Mouse (Mus musculus) retina, postnatal 1 day (tissue): ENCODE results near the gene Raly.
A peak's percentile ranks its signal among the peaks of the same experiment; 100 is the strongest.
"Not testable (repeated sequence)": the region's sequence is repeated elsewhere in the genome, so short reads cannot be mapped to it uniquely, and the experiment has no call there.

Source experiments
- DNase-seq: peaks from one replicate; pipeline ENCODE4 v3.0.0-alpha.2; 2012

The Raly gene

DNA sequence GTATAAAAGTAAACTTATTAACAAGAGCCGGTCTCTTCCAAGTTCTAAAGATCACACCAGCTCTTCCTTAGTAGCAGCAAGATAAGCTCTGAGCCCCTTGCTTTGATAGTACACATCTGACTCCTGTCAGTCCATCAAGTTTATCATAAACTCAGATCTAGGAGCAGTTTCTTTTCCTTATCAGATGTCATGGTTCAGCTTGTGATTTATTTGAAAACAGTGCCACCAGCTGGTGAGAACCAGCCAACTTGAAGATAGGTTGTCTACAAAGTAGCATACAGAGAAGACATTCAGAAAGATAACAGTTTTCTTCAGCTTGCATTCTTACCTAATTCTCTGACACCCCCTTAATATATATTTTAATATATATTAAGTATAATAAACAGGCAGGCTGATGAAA is 64.5 kb downstream of the Raly start:
- DNase-seq, result peak; percentile 80

- DNase-seq, result no peak
Measured at GRCm38 (mm10) chr2:154863672-154864071, 72.8 kb downstream of the Raly start.

DNA sequence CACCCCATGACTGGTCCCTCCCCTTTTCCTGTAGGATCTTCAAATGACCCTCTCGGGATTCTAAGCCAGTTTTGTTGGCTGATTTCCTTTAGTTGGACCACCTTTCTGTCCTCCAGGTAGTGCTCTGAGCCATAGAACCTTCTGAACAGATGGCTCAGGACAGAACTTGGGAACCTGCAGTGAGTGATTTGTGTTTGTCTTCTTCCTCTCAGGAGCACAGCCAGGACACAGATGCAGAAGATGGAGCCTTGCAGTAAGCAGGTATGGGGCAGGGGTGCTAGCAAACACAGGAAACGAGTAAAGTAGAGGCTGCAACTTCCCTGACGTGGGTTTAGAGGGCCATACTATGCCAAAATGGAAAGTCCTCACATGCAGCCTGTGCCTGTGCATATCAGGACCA is 74.8 kb downstream of the Raly start:
- DNase-seq, result no peak

DNA sequence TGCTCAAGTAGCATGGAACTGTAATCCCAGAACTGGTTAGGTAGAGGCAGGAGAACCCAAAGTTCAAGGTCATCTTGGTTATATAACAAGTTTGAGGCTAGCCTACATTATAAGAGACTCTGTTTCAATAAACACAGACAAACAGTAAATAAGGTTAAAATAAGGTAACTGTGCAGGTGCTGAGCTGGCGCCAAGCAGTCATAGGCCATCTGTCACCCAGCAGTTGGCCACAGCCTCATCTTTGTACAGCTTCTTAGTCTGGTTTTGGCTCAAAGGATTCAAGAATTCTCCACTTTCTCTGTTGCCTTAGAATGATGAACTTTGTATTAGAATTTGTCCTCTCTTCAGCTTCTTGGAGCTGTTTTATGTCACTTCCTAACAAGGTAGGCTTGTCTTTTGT is 77.2 kb downstream of the Raly start:
- no peak for DNase-seq

DNA sequence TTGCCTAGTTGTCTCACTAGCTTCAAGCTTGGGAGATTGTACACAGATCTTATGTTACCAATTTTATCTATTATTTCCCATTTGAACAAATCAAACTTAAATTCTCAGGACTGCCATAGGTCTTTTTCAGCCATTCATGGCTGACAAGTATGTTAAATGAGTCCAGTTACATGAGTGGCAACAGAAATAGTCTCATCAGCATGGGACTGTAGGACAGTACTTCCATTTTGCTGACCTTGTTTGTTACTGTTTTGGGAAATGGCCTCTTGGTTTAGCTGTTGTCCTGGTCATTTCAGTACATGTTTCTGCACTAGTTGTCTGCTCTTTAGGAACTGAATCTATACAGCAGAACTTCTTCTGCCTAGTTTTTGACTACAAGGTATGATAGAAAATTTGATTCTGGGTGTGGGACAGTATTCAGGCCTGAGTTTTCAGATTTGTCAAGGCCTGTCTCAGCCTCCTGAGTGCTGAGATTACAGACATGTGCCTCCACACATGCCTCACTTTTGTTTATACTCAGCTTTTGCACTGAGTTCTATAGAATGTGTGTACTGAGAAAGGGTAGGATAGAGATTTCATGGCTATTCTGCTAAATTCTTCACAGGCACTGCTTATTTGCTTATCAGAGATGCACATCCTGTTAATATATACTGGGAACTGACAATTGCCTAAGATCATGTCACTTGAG is 79.2 kb downstream of the Raly start:
- DNase-seq, result no peak

GRCm38 (mm10) chr2:154876621-154877020 is 85.7 kb downstream of the Raly start:
- DNase-seq, result no peak

GRCm38 (mm10) chr2:154891585-154891984 is 100.7 kb downstream of the Raly start:
- no peak for DNase-seq

DNA sequence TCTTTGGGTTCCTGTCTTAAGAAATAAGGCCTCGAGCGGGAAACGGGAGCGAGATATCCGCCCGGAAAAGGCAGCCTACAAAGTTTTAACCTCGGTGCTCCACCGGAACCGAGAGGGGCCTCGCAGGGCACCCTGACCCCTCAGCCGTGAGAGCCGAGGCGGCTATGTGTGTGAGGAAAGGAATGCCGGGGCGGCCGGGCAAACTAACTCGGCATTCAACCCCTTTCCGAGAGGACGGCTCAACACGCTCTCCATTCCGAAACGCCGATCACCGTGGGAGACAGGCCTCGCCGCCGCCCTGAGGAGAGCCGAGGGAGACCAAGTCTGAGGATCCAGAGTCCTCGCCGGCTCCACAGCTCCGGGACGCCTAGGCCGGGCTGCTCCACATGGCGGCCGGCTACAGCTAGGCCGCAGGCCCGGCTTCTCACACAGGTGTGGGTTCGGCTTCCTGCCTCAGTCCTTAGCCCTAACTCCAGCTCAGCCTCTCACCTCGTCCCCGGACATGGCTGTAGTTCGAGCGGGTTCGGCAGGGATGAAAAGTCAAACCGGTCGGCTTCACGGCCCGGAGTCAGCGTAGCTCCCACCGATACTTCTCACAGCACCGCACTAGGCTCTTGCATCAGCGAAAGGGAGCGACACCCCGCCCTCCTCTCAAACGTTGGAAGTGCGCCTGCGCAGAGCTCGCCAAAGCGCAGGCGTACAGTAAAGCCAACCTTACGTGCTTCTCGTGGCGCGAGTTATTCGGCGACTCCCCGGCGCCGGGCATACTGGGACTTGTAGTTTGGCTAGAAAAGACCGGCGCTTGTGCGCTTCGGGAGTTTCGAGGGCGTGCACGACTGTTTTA is 101.5 kb downstream of the Raly start, which contains the start of gene Eif2s2:
Eif2s2 (minus strand) TSS at position 735 of the 844 bp plus-strand sequence.
- peak; percentile 98 for DNase-seq

DNA sequence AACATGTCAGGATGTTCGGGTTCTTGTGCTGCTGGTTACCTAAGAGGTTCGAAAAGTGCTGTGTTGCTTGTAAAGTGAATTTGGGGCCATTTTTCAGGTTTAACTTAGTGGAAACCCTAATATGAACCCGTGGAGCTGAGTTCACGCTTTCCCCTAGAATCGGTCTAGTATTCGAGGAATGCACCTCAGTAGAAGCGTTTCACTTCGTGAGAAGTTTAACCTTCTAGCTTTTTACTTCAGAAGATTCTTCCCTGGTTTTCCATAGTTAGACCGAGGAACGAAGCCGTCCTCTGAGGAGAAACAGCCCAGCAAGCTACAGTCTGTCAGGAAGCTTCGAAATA is 102.1 kb downstream of the Raly start:
- no peak for DNase-seq

GRCm38 (mm10) chr2:154893548-154893947 is 102.7 kb downstream of the Raly start:
- no peak for DNase-seq

GRCm38 (mm10) chr2:154899004-154899403 is 108.1 kb downstream of the Raly start:
- not testable (repeated sequence) for DNase-seq

DNA sequence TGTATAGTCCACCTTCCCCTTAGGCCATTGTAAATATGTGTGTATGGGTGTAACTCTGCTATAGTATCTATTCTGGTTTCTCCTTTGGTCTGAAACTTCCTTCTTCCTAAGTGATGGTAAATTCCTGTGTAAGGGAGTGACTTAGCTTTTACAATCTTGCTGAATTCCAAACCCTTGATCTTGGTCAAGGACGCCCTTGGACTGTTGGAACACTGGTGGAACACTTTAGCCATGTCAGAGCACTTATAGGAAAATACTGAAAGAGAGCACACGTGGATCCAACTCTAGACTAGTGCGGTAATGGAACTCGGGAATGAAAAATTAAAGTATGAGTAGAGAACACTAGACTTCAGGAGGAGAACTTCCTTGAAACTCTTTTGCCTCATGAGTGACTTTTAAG is 108.5 kb downstream of the Raly start:
- DNase-seq, result not testable (repeated sequence)

- no peak for DNase-seq
Measured at GRCm38 (mm10) chr2:154902111-154902510, 111.2 kb downstream of the Raly start.

DNA sequence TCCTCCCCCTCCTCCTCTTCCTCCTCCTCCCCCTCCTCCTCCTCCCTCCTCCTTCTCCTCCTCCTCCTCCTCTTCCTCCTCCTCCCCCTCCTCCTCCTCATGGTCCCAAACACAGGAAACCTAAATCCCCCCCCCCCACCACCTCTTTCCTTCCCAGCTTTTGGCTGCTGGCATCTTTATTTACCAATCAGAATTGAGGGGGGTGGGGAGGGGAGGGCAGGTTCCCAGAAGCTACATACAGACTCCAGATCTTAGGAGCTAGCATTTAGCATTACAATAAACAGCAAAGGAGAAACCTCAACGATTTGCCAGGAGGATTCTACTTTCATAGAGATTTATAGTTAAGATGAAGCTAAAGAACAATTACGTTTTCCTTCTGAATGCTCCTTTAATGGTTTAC is 114.9 kb downstream of the Raly start:
- no peak for DNase-seq

DNA sequence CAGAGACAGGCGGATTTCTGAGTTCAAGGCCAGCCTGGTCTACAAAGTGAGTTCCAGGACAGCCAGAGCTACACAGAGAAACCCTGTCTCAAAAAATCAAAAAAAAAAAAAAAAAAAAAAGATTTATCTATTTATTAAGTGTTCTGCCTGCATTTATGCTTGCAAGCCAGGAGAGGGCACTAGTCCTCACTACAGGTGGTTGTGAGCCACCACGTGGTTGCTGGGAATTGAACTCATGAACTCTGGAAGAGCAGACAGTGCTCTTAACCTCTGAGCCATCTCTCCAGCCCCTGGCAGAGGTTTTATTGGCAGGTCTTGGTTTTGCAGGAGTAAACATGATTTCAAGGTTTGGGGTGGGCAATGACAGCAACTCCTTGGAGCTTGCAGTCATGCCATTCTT is 117.3 kb downstream of the Raly start:
- DNase-seq, result not testable (repeated sequence)

DNA sequence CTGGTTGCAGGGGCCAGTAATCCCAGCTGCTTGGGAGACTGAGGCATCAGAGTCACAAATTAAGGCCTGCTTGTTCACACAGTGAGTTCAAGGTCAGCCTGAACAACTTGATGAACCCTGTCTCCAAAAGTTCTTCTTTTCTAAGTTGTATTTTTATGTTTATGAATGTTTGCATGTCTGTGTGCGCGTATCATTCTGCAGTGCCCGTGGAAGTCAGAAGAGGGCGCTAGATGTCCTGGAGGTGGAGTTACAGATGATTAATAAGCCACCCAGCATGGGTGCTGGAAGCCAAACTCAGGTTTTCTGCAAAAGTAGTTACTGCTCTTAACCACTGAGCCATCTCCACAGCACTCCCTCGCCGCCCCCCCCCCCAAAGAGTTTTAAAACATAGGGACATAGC is 118.9 kb downstream of the Raly start:
- DNase-seq, result peak; percentile 36

- no peak for DNase-seq
Measured at GRCm38 (mm10) chr2:154915922-154916541, 125.1 kb downstream of the Raly start.

- DNase-seq, result peak; percentile 81
Measured at GRCm38 (mm10) chr2:154916547-154916946, 125.7 kb downstream of the Raly start.
